Mouse (Mus musculus) thymus, adult 2 months (tissue): ENCODE measurements at regions not wholly inside any gene's neighbourhood (a gene's known extent, or its start where the extent isn't known, plus 50 kb on each side); places are given as distances from the start of the nearest gene placed in this dataset.

Experiments used
- DNase-seq: peaks from one replicate; pipeline ENCODE4 v3.0.0; 2021
- H3K27ac ChIP-seq: fragments of 200-500 bp; 2 replicates; pipeline ENCODE4 v1.5.1; 2012; ENCODE audit warnings: low read length, control low read depth; ENCODE audit not compliant: control insufficient read depth, insufficient read depth
- H3K27me3 ChIP-seq: fragments of 200-500 bp; 2 replicates; pipeline ENCODE4 v1.6.1; 2012; ENCODE audit warnings: mild to moderate bottlenecking, low read length, moderate library complexity, mixed read lengths; ENCODE audit not compliant: control insufficient read depth, insufficient read depth
- H3K36me3 ChIP-seq: fragments of 200-500 bp; 2 replicates; pipeline ENCODE4 v1.6.1; 2012; ENCODE audit warnings: mild to moderate bottlenecking, low read length, moderate library complexity; ENCODE audit not compliant: control insufficient read depth, insufficient read depth
- H3K4me1 ChIP-seq: fragments of 200-500 bp; replicated peaks from 2 replicates; pipeline ENCODE4 v1.6.1; 2012; ENCODE audit warnings: low read length; ENCODE audit not compliant: control insufficient read depth, insufficient read depth
- H3K4me3 ChIP-seq: fragments of 200-500 bp; 2 replicates; pipeline ENCODE4 v1.5.1; 2012; ENCODE audit warnings: mild to moderate bottlenecking, low read length, control low read depth, moderate library complexity; ENCODE audit not compliant: control insufficient read depth, insufficient read depth
- CTCF ChIP-seq: fragments of 200-500 bp; IDR thresholded peaks from 2 replicates; pipeline ENCODE4 v1.5.1; 2012; ENCODE audit warnings: mild to moderate bottlenecking, control low read depth, low read length, moderate library complexity, borderline replicate concordance; ENCODE audit not compliant: control insufficient read depth, poor library complexity, insufficient read depth; ENCODE audit errors: extremely low read depth
- POLR2A ChIP-seq: fragments of 200-500 bp; IDR thresholded peaks from 2 replicates; pipeline ENCODE4 v1.6.1; 2012; ENCODE audit warnings: mild to moderate bottlenecking, low read length, control low read depth, moderate library complexity; ENCODE audit not compliant: control insufficient read depth, poor library complexity, insufficient read depth; ENCODE audit errors: extremely low read depth
- WGBS: fragments of 180-500 bp; shearing (Covaris S2); methylation state at CpG from one replicate; pipeline ENCODE4 v1.1.7; 2018; 5-methylcytosine and 5-hydroxymethylcytosine counted together

DNA sequence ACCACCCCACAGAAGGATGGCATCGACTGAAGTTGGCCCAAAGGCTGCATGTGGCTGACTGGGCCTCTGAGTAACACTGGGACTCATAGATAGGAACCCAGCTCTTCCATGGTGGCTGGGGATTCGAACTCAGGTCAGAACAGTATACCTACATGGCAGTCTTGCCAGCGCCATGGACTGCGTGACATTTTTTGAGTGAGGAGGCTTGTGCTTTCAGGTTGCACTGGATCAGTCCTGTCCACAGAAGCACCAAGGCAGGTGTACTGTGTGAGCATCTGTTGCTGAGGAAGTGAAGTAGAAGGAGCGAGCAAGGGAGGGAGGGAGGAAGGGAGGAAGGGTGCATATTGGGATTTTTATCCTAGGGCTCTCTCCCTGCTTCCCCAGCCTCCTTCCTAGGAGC is 454.7 kb downstream of the Med13l start:
- no peak overlapping the region for H3K27ac ChIP-seq
- no peak for TF ChIP-seq CTCF
- no peaks in the 10 kb centered on the region for H3K27me3 ChIP-seq
- no peaks in the 10 kb centered on the region for H3K4me1 ChIP-seq
- no peak for DNase-seq
- H3K36me3 ChIP-seq, result no peaks in the 10 kb centered on the region
- 84% methylated on average over 5 of the region's 5 CpGs for WGBS
- no peak overlapping the region for H3K4me3 ChIP-seq

DNA sequence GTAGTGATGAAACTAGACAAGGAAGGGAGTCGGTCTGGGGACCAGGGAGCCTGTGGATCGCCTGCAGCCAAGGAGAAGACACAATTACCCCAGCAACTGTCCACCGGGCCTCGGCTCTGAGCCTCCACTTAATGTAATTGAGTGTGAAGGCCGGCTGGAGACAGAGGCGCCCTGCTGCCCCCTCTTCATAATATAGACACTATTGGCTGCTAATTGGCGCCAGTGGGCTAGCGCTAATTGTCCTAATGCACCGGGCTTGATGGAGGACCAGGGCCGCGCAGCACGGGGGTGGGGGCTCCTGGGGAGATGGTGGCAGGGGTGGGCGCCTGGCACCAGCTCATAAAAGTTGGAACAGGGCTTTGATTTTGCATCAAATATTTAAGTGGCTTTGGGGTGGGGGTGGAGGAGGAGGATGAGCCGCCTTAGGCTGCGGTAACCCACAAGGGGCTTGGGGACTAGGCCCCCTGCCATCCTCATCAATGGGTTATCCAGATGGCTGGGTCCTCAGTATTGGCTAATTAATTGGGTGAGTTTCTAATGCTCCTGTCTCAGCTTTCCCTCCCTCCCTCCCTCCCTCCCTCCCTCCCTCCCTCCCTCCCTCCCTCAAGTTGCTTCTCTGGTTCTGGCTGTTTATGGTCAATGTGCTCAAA is 455.3 kb downstream of the Med13l start:
- Histone ChIP-seq H3K27me3 (no peaks in the 10 kb centered on the region), H3K4me3 (no peak overlapping the region), H3K27ac (no peak overlapping the region), H3K36me3 (no peaks in the 10 kb centered on the region), H3K4me1 (no peaks in the 10 kb centered on the region)
- TF ChIP-seq POLR2A (no peak), CTCF (no peak)
- WGBS, result 63% methylated on average over 15 of the region's 15 CpGs
- no peak for DNase-seq

DNA sequence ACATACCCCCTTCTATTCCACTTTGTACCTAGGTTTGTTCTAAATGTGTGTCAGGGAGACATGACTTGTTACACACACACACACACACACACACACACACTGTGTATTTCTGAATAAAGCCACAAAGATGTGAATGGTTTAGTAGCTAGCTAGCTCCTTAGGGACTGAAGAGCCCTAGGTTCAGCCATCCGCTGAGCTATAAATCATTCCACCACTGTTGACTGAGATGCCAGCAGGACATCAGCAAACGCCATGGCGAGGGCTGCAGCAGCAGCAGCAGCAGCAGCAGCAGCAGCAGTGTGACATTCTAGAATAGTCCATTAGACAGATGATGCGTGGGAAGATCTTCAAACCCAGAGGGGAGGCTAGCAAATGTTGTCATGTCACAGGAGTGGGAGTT is 455.9 kb downstream of the Med13l start:
- Histone ChIP-seq H3K27ac (no peak overlapping the region), H3K4me1 (no peaks in the 10 kb centered on the region), H3K36me3 (no peaks in the 10 kb centered on the region), H3K4me3 (no peak overlapping the region), H3K27me3 (no peaks in the 10 kb centered on the region)
- no peak for TF ChIP-seq POLR2A
- no peak for TF ChIP-seq CTCF
- 62% methylated on average over 4 of the region's 4 CpGs for WGBS
- DNase-seq, result no peak

GRCm38 (mm10) chr5:119023947-119024346 is 463.5 kb downstream of the Med13l start:
- Histone ChIP-seq H3K4me3 (no peak overlapping the region), H3K4me1 (no peaks in the 10 kb centered on the region), H3K27ac (no peak overlapping the region), H3K27me3 (no peaks in the 10 kb centered on the region), H3K36me3 (no peaks in the 10 kb centered on the region)
- WGBS, result 81% methylated on average over 8 of the region's 8 CpGs
- no peak for DNase-seq
- TF ChIP-seq POLR2A (no peak), CTCF (no peak)

- no peak for DNase-seq
- Histone ChIP-seq H3K27ac (no peak overlapping the region), H3K4me3 (no peak overlapping the region), H3K36me3 (no peaks in the 10 kb centered on the region), H3K27me3 (no peaks in the 10 kb centered on the region), H3K4me1 (no peaks in the 10 kb centered on the region)
- 90% methylated on average over 5 of the region's 5 CpGs for WGBS
- TF ChIP-seq CTCF, result no peak
- TF ChIP-seq POLR2A, result no peak
Measured at GRCm38 (mm10) chr5:119032051-119032450, 471.6 kb downstream of the Med13l start.

GRCm38 (mm10) chr5:119044548-119044947 is 484.1 kb downstream of the Med13l start:
- H3K4me3 ChIP-seq, result no peak overlapping the region
- DNase-seq, result no peak
- no peaks in the 10 kb centered on the region for H3K36me3 ChIP-seq
- no peaks in the 10 kb centered on the region for H3K27me3 ChIP-seq
- no peak overlapping the region for H3K27ac ChIP-seq
- TF ChIP-seq CTCF, result no peak
- TF ChIP-seq POLR2A, result no peak
- no peaks in the 10 kb centered on the region for H3K4me1 ChIP-seq
- WGBS, result 95% methylated on average over 10 of the region's 10 CpGs

DNA sequence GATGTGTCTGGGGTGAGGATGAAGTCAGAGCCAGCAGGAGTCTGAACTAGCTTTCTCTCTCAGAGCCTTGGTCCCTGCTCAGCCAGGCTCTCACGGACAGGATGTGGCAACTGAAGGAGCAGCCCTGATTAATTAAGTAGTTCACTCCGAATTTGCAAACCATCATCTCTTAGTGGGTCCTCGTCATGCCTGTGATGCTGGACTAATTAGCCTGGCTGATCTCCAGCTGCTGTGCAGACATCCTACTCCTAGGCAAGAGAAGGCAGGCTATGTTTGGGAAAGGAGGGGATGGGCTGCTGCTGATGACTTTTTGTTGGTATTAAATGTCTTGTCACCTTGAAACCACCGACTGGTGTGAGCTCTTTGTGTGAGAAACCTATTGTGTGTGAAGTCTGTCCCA is 487.1 kb downstream of the Med13l start:
- no peak for DNase-seq
- H3K4me1 ChIP-seq, result no peaks in the 10 kb centered on the region
- H3K4me3 ChIP-seq, result no peak overlapping the region
- TF ChIP-seq POLR2A (no peak), CTCF (no peak)
- WGBS, result 70% methylated on average over 4 of the region's 4 CpGs
- no peaks in the 10 kb centered on the region for H3K36me3 ChIP-seq
- no peaks in the 10 kb centered on the region for H3K27me3 ChIP-seq
- H3K27ac ChIP-seq, result no peak overlapping the region
